Mouse (Mus musculus) small intestine, adult 2 months (tissue): ENCODE measurements around the gene St6galnac3. TPM values are rescaled to one million over a fixed set of nuclear protein-coding genes. Genes with fewer than 3 reads are reported as not detected.

Experiments
- H3K27ac ChIP-seq: fragments of 200-500 bp; 2 replicates; pipeline ENCODE4 v1.5.1; 2012; ENCODE audit warnings: low read depth, low read length, control low read depth, inconsistent platforms; ENCODE audit not compliant: insufficient read depth
- H3K27me3 ChIP-seq: fragments of 200-500 bp; 2 replicates; pipeline ENCODE4 v1.6.1; 2012; ENCODE audit warnings: mild to moderate bottlenecking, moderate library complexity, low read length, inconsistent platforms; ENCODE audit not compliant: control insufficient read depth, insufficient read depth
- H3K36me3 ChIP-seq: fragments of 200-500 bp; 2 replicates; pipeline ENCODE4 v1.6.1; 2012; ENCODE audit warnings: mild to moderate bottlenecking, low read length, control low read depth, inconsistent platforms; ENCODE audit not compliant: control insufficient read depth, insufficient read depth
- H3K4me1 ChIP-seq: fragments of 200-500 bp; 2 replicates; pipeline ENCODE4 v1.6.1; 2012; ENCODE audit warnings: low read length, inconsistent platforms, mixed read lengths; ENCODE audit not compliant: control insufficient read depth, insufficient read depth, insufficient read length
- H3K4me3 ChIP-seq: fragments of 200-500 bp; 2 replicates; pipeline ENCODE4 v1.5.1; 2012; ENCODE audit warnings: low read depth, mild to moderate bottlenecking, control low read depth, inconsistent platforms, low read length, moderate library complexity
- CTCF ChIP-seq: fragments of 200-500 bp; IDR thresholded peaks from 2 replicates; pipeline ENCODE4 v1.5.1; 2012; ENCODE audit warnings: low read depth, mild to moderate bottlenecking, control low read depth, inconsistent platforms, low read length, moderate library complexity, mixed read lengths; ENCODE audit not compliant: insufficient replicate concordance, insufficient read length; ENCODE audit errors: extremely low read depth
- POLR2A ChIP-seq: fragments of 200-500 bp; IDR thresholded peaks from 2 replicates; pipeline ENCODE4 v1.6.1; 2012; ENCODE audit warnings: low read depth, mild to moderate bottlenecking, control low read depth, inconsistent platforms, low read length, moderate library complexity
- WGBS: fragments of 180-500 bp; shearing (Covaris S2); methylation state at CpG from one replicate; pipeline ENCODE4 v1.1.7; 2018; 5-methylcytosine and 5-hydroxymethylcytosine counted together
- polyA plus RNA-seq: library from polyadenylated mRNA; depleted of rRNA; stranded (reverse); fragments of >200 nt; gene quantifications from 2 replicates; pipeline ENCODE4 v1.2.3, GENCODE M21; 2012

The St6galnac3 gene
- polyA plus RNA-seq, 1 experiment, result 1.1 TPM

DNA sequence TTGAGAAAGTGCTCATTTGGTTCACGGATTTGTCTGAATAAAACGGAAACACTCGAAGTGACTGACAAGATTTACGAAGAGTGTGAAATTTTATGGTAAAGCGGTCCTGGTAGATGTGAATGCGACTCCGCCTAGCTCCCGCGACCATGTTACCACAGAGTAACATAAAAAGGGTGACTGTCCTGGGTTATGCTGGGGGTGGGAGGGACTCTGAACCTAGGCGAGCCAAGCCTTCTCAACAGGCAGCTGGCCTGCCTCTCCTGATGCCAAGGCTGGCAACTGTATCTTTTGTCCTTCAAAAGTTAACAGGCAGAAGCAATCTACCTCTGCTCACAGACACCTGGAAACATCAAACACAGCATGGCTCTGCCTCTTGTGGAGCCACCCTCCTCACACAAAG, 9.8 kb upstream of the St6galnac3 start:
- no peak for TF ChIP-seq CTCF
- TF ChIP-seq POLR2A, result no peak
- Histone ChIP-seq H3K27me3 (no peaks in the 10 kb centered on the region), H3K4me1 (no peaks in the 10 kb centered on the region), H3K27ac (no peak overlapping the region), H3K4me3 (no peak overlapping the region), H3K36me3 (no peaks in the 10 kb centered on the region)
- WGBS, result 67% methylated on average over 10 of the region's 10 CpGs

DNA sequence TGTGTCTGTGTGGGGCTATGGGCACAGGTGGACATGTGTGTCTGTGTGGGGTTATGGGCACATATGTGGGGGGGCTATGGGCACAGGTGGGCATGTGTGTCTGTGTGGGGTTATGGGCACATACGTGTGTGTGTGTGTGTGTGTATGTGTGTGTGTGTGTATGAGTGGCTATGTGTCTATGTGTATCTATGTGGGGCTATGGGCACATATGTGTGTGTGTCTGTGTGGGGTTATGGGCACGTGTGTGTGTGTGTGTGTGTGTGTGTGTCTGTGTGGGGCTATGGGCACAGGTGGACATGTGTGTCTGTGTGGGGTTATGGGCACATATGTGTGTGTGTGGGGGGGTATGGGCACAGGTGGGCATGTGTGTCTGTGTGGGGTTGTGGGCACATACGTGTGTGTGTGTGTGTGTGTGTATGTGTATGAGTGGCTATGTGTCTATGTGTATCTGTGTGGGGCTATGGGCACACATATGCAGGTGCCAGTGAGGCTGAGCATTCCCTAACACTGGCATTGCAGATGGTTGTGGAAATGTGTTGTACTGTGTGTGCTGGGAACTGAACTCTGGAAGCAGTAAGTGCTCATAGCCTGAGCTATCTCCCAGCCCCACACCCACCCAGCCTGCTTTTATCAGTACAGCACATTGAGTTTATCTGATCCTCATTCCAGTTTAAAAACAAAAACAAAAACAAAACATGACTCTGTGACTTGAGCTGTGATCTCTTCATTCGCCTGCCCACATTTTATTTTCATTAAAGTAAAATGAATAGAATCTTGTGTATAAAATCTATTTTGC, 8.6 kb upstream of the St6galnac3 start:
- Histone ChIP-seq H3K27me3 (no peaks in the 10 kb centered on the region), H3K4me1 (no peaks in the 10 kb centered on the region), H3K36me3 (no peaks in the 10 kb centered on the region), H3K27ac (no peak overlapping the region), H3K4me3 (no peak overlapping the region)
- no peak for TF ChIP-seq POLR2A
- no peak for TF ChIP-seq CTCF
- WGBS, result 85% methylated on average over 4 of the region's 4 CpGs

DNA sequence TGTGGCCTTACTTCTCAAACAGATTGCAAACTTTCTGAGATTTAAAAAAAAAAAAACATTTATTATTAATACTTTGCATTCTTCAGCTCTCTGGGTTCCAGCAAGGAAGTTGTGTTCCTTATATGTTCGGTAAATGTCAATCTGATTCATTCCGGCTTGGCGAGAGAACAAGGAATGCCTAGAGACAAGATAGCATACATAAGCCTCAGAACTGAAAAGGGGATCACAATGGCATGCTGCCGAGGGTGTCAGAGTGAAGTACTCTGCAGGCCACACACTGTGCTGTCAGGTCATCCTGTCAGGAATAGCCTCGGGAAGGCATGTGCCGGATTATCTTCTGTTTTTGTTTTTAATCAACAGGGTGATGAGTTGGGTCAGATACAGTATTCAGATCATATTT, 7.8 kb upstream of the St6galnac3 start:
- Histone ChIP-seq H3K4me3 (no peak overlapping the region), H3K36me3 (no peaks in the 10 kb centered on the region), H3K4me1 (no peaks in the 10 kb centered on the region), H3K27ac (no peak overlapping the region), H3K27me3 (no peaks in the 10 kb centered on the region)
- WGBS, result 71% methylated on average over 6 of the region's 6 CpGs
- TF ChIP-seq CTCF, result no peak
- no peak for TF ChIP-seq POLR2A

DNA sequence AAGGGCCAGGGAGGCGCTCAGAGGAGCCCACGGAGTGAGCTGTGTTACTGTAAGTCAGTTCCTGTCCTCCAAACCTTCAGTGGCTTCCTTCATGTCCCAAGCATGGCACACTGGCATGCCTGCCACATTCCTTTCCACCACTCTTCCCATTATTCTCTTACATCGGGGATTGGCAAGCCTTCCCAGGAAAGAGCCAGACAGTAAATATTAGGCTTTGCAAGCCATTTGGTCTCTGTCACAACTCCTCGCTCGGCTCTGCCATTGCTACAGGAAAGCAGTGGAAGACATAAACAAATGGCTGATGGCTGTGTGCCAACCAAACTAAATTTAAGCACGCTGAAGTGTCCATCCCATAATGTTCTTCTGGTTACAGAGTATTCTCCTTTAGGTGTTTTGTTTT, 7.1 kb upstream of the St6galnac3 start:
- no peaks in the 10 kb centered on the region for H3K36me3 ChIP-seq
- no peaks in the 10 kb centered on the region for H3K4me1 ChIP-seq
- H3K27me3 ChIP-seq, result no peaks in the 10 kb centered on the region
- TF ChIP-seq CTCF, result no peak
- TF ChIP-seq POLR2A, result no peak
- H3K27ac ChIP-seq, result no peak overlapping the region
- 72% methylated on average over 6 of the region's 6 CpGs for WGBS
- no peak overlapping the region for H3K4me3 ChIP-seq

DNA sequence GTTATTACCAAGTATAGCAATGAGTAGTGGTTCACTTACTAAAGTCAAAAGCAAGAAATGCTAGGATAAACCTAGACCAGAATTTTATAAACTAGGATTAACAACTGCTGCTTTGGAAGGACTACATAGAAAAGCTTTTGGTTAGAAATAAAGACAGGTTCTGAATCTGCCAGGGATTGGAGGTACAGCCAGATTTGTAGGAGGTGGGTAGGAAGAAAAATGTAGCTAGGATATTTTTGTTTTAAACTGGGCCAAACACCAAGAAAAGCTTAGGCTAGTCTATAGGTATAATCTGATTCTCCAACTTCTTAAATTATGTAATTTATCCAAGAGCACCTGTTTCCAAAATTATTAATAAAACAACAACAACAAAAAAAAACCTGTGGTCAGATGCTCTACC, 3.6 kb upstream of the St6galnac3 start:
- Histone ChIP-seq H3K27me3 (no peaks in the 10 kb centered on the region; the same call in none of the 2 replicates), H3K27ac (no peak overlapping the region)
- no peak for TF ChIP-seq CTCF
- TF ChIP-seq POLR2A, result no peak

DNA sequence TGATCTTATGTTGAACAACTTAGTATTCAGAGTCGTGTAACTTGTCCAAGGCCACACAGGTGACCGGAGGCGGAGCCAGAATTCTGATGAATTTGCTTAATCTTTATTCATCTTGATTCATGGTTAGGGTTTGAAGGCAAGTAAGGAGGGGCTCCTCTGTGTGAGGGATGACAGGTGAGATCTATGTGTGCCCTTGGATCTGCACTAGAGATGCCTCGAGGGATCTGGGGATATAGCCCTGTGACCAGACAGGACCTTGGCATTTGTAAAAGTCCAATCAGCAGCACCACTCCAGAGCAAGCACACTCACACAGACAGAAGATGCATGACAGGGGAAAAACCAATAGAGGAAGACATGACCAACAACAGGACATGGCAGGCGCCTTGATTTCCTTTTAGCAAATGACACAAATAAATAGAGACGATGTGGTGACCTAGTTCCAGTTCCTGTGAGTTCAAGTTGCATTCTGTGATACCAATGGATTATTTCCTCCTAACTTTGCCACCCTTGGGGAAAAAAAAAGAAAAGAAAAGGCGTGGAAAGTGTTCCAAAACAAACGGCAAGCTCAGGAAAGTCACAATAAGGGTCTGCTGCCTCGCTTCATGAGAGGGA, 1.4 kb downstream of the St6galnac3 start:
- Histone ChIP-seq H3K4me3 (peak overlapping the region; percentile 29), H3K27ac (no peak overlapping the region), H3K4me1 (no peaks in the 10 kb centered on the region), H3K36me3 (no peaks in the 10 kb centered on the region), H3K27me3 (no peaks in the 10 kb centered on the region; the same call in none of the 2 replicates)
- WGBS, result 71% methylated on average over 9 of the region's 9 CpGs
- no peak for TF ChIP-seq POLR2A
- TF ChIP-seq CTCF, result no peak

More for the DNA sequence above, 3.6 kb upstream of the St6galnac3 start:
- no peaks in the 10 kb centered on the region for H3K36me3 ChIP-seq
- H3K4me1 ChIP-seq, result no peaks in the 10 kb centered on the region
- H3K4me3 ChIP-seq, result no peak overlapping the region

DNA sequence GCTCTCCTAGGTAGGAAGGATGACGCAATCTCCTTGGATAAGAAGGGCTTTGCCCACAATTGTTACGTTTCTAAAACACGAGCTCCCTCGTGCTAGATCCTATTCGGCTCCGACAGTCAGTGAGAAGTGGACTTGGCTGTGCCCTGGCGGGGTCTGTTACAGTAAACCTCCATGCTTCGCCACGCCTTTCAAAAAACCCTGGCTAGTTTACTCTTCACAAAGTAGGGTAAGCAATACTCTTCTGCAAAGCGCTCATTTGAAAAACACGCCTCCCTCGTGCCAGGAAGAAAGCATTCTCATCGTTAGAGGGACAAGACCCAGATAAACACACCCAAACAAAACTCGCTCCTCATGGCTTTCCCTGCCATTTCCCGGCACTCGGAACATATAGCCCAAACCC, 3.4 kb downstream of the St6galnac3 start:
- Histone ChIP-seq H3K4me3 (no peak overlapping the region), H3K4me1 (no peaks in the 10 kb centered on the region), H3K36me3 (no peaks in the 10 kb centered on the region), H3K27ac (no peak overlapping the region), H3K27me3 (no peaks in the 10 kb centered on the region; the same call in none of the 2 replicates)
- 71% methylated on average over 16 of the region's 16 CpGs for WGBS
- TF ChIP-seq CTCF (no peak), POLR2A (no peak)
